Mouse (Mus musculus): ENCODE data around the gene Ormdl2.
A peak's percentile ranks its signal among the peaks of the same experiment; 100 is the strongest.
"Not testable (repeated sequence)": the region's sequence is repeated elsewhere in the genome, so short reads cannot be mapped to it uniquely, and the experiment has no call there.

Ormdl2 gene

DNA sequence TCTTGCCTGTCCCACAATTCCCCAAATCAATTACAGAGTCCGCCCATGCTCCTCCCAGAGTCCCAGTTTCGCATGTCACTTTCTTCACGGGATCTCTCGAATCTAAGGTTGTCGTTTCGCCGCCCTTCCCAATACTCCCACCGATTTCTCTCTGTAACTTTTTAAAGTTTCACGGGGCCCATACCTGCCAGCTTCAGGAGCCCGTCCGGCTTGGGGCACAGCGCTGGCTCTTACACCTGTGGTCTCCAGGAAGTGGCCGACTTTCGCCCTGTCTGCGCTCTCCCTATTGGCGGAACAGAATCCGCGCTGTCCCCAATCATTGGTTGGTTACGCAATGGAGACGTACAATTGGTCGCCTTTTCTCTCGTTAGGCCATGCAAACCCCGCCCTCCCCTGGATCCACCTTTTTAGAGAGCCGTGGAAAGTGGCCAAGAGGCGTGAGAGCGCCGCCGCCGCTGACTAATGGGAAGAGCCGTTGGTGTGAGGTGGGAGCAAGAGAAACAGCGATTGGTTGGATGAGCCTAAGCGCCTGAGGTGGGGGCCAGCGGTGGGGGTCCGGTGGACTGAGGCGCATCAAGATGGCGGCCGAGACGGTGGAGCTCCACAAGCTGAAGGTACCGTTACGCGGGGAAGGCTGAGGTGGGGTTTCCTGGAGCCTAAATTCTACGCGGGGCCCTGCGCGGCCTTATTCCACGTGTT lies at the start of gene Ormdl2:
Gene Ormdl2, minus strand, starts transcription at position 288 of the 699 bp plus-strand sequence.
- DNase-seq (ENCODE audit: low read depth), result peak; percentile 100

DNA sequence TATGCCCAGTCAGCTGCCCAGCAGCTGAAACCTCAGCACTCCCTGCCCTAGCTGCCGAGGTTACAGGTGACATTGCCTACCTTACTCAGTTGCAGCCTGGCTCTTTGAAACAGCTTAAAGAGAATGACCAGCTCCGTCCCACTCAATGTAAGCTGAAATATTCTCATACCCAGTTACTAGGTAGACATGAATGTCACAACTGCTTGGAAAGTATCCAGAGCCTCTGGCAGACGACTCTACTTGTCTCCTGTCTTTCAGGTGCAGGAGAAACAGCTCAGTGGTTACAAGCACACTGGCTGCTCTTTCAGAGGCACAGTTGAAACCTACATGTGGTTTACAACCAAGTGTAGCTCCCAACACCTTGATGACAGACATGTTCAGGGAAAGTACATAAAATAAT lies 48.9 kb upstream of the Ormdl2 start:
- no peak for DNase-seq (ENCODE audit: low read depth)

DNA sequence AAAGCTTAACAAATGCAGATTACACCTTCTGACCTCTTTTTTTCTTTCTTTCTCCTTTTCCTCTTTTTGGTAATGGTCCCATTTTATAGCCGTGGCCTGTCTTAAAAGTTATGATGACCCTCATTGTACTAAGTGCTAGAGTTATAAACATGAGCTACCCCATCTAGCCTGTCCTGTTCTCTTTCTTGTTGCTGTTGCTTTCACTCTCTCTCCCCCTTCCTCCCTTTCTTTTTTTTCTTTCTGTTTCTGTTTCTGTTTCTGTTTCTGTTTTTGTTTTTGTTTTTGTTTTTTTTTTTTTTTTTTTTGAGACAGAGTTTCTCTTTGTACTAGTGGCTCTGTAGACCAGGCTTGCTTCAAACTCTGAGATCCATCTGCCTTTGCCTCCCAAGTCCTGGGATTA lies 45.1 kb upstream of the Ormdl2 start:
- no peak for DNase-seq (ENCODE audit: low read depth)

DNA sequence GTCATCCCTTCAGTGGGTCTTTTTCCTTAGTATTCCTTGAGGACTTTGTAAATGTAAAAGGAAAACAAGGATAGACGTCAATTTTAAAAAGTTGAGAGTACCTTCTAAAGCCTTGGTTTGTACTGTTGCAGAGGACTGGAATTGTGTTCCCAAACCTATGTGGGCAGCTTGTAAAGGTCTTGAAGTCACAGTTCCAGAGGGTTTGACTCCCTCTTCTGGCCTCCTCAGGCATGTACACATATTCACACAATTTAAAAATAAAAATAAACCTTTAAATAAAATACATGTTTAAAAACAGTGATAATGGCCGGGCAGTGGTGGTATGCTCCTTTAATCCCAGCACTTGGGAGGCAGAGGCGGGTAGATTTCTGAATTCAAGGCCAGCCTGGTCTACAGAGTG lies 44.6 kb upstream of the Ormdl2 start:
- DNase-seq (ENCODE audit: low read depth), result peak; percentile 57

DNA sequence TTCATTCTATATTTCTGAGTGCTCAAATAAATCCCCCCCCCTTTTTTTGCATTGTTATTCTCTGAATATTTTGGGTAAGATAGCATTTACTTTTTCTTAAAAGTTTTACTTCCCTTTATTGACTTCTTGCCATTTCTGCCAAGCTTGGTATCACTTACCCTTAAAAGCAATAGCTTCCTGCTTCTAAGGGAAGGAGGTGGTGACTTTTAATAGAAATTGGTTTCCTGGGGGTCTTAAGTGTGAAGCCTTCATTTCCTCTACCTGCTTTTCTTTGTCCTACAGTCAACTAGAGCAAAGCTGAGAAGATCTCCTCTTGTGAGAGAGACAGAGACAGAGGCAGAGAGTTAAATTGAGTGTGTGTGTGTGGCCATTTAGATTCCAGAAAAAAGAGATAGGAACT lies 39.7 kb upstream of the Ormdl2 start:
- DNase-seq (ENCODE audit: low read depth), result no peak

DNA sequence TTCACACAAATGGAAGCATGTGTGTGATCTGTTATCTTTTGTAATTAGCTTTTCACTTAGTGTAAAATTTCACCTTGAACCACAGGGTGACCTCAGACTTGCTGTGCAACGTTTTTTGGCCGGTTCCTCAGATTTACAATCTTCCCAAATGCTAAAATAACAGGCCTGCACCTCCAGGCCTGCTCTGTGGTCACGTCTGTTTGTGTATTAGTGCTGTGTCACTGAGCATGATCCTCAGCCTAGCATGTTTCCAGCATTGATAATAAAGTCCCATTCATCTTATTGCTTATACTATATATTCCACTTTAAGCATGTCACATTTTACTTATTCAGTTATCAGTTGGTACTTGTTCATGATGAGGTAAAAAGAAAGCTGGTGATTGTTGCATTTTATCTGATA lies 28.9 kb upstream of the Ormdl2 start:
- no peak for DNase-seq (ENCODE audit: low read depth)

DNA sequence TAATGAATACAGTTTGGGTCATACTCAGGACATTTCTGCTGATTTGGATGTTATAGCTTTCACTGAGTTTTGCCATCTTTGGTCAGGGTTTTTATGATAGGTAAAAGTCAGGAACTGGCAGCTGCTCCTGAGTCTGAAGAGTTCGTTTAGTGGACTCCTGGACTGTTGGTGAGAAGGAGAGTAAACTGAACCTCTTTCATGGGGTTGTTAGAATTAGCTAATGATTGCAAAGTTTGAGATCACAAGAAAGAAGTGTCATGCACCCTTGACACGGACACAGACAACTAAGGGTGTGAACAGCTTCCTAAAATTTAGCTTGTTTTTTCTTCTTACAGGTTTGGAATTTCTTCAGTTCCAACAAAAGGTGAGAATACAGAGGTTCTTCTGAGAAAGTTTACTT lies 27.0 kb upstream of the Ormdl2 start:
- no peak for DNase-seq (ENCODE audit: low read depth)

DNA sequence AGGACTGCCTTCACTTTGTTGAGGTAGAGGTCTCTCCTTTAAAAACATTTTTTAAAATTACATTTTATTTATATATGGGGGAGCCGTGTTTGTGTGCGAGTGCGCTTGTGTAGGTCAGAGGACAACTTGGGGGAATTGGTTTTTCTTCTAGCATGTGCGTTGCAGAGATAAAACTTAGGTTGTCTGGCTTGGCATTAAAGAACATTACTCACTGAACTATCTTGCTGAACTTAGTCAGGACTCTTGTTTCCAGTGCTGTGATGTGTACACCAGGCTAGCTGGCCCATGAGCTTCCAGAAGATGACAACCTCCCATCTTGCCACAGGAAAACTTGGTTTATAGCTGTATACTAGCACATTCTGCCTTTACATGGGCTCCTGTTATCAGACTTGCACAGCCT lies 25.2 kb upstream of the Ormdl2 start:
- no peak for DNase-seq (ENCODE audit: low read depth)

DNA sequence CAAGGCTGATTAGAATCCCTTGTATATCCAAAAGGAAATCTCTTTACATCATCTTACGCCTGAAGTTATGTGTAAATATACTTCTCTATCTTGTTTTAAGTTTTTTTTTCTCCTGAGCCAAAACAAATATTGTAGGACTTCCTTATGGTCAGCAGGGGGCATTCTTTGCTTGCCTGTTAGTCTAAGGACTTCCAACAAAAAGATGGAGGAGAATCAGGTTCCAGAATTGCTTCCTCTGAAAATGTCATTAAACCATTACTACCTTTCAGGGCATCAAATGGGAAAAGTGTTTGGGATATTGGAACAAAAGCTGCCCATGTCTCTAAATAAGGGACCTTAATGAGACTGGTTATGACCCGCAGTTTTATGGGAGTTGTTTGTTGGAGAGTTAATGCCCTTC lies 24.1 kb upstream of the Ormdl2 start:
- peak; percentile 71 for DNase-seq (ENCODE audit: low read depth)

DNA sequence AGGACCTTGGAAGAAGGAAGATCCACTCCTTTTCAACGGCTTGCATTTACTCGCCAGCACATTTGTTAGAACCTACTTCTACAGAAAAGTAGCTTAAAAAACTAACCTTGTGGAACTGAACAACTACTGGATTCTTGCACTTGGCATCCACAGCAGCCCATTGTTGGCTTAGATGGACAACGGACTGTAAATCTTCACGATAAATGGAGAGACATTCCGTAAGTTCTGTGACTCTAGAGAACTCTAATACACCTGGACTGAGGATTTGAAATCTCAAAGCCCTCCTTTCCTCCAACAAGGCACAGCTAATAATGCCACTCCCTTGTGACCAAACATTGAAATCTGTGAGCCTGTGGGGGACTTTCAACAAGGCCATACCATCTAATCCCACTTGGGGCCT lies 21.8 kb upstream of the Ormdl2 start:
- DNase-seq (ENCODE audit: low read depth), result no peak

DNA sequence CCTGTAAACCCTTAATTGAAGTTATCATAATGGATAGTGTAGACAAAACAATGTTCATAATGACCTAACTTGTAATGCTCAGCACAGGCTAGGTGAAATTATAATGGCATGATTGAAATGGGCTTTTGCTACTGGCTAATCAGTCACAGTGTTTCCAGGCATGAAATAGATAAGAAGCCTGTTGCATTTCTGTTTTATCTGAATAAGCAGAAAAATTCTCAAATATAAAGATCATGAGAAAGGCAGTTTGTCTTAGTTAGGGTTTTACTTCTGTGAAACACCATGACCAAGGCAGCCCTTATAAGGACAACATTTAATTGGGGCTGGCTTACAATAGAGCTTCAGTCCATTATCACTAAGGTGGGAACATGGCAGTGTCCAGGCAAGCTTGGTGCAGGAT lies 19.2 kb upstream of the Ormdl2 start:
- DNase-seq (ENCODE audit: low read depth), result no peak

DNA sequence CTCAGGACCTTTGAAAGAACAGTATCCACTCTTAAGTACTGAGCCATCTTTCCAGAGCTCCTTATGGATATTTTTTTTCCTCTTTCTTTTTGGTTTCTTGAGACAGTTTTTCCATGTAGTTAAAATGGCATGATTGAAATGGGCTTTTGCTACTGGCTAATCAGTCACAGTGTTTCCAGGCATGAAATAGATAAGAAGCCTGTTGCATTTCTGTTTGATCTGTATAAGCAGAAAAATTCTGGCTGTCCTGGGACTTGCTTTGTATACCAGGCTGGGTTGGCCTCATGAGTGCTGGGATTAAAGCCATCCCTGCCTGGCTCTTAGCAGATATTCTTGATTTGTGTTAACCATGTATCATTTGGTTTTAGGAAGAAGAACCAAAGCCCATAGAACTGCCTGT lies 18.0 kb upstream of the Ormdl2 start:
- DNase-seq (ENCODE audit: low read depth), result no peak

DNA sequence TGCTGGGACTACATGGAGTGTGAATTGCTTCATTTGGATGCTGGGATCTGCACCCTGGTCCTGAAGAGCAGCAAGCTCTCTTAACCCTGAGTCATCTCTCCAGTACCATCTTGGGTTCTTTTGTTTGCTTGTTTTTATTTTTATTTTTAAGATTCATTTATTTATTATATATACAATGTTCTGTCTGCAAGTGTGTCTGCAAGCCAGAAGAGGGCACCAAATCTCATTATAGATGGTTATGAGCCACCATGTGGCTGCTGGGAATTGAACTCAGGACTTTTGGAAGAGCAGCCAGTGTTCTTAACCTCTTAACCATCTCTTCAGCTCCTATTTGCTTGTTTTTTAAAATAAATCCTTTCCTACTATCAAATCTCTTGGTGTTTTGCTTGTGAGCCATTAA lies 16.0 kb upstream of the Ormdl2 start:
- no peak for DNase-seq (ENCODE audit: low read depth)

DNA sequence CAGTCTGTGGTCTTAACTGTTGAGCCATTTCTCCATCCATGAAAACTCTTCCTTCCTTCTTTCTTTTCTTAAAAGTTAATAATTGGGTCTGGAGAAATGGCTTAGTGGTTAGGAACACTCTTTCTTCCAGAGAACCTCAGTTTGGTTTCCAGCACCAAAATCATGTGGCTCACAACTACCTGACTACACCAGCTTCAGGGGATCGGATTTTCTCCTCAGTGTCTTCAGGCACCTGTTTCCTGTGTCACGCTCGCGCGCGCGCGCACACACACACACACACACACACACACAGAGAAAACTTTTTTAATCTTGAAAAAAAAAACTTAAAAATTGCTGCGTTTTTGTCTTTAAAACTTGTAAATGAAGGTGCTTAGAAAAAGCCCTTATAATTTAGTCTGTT lies 2.4 kb upstream of the Ormdl2 start:
- DNase-seq (ENCODE audit: low read depth), result no peak

DNA sequence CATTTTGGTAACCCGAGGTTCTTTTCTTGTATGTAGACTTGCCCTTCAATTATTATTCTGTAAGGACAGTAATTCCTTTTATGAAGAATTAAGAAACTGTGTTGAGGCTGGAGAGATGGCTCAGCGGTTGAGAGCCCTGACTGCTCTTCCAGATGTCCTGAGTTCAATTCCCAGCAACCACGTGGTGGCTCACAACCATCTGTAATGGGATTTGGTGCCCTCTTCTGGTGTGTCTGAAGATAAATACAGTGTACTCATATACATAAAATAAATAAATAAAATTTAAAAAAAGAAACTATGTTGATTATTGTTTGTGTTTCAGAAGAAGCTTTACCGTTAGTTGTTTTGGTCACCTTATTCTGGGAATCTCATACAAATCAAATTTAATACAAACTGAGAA lies 1.6 kb upstream of the Ormdl2 start:
- DNase-seq (ENCODE audit: low read depth), result not testable (repeated sequence)

DNA sequence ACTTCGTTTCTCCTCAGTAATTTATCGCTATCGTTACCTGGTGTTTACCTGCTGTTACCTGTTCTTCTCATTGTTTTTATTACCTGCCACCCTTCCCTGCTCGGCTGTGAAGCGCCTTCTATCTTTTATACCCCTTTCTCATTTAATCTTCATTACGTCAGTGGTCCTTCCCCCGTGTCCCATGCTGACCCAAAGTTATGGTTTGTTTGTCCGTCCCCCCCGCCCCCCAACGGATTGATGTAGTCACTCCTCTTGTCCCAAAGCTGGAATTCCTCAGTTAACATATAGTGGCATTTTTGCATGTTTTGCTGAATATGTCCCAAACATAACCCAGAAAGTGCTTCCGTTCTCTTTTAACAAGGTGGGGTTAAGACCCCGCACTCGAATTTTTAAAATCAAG lies 690 bp upstream of the Ormdl2 start:
- peak; percentile 19 for DNase-seq (ENCODE audit: low read depth)

DNA sequence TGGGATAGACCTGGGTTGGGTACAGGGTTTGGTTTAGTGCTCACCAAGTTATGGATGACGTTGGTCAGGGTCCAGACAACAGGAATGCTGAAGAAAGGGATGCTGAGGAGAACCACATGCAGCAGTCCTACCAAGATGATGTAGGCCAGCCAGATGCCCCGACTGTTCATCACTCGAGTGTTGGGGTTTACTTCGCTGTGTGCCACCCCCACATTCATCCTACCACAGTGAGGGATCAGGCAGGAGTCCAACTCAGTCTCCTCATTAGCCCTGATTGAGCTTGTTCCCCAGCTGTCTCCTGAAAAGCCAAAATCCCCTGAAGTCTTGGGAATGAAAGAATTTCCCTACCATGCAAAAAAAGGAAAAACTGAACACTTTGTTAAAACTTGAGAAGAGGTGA lies 1.2 kb downstream of the Ormdl2 start:
- DNase-seq (ENCODE audit: low read depth), result no peak

DNA sequence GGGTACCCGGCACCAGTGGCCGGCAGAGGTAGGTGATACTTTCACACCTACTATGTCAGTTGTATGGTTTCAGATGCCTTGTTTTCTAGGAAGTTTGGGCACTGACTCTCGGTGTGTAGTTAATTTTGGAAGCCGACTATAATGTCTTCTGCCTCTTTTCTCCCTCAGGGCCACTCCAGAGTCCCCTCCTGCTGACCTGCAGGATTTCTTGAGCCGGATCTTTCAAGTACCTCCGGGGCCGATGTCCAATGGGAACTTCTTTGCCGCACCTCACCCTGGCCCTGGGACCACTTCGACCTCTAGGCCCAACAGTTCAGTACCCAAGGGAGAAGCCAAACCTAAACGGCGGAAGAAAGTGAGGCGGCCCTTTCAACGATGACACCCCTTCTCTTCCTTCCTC lies 4.4 kb downstream of the Ormdl2 start, which contains the start of gene Sarnp:
Gene Sarnp, plus strand, starts transcription at position 301 of the 400 bp plus-strand sequence.
- no peak for DNase-seq (ENCODE audit: low read depth)

DNA sequence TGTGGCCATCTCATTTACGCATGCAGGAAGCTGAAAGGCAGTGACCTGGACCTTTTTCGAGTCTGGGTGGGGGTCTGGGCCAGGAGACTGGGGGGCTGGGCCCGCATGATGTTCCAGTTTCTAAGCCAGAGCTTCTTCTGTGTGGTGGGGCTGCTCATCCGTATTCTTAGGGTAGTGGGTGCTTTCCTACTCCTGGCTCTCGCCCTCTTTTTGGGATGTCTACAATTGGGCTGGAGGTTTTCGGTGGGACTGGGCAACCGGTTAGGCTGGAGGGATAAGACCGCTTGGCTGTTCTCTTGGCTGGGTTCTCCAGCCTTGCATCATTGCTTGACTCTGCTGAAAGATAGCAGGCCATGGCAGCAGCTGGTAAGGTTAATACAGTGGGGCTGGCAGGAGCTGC lies 14.4 kb downstream of the Ormdl2 start:
- no peak for DNase-seq (ENCODE audit: low read depth)

DNA sequence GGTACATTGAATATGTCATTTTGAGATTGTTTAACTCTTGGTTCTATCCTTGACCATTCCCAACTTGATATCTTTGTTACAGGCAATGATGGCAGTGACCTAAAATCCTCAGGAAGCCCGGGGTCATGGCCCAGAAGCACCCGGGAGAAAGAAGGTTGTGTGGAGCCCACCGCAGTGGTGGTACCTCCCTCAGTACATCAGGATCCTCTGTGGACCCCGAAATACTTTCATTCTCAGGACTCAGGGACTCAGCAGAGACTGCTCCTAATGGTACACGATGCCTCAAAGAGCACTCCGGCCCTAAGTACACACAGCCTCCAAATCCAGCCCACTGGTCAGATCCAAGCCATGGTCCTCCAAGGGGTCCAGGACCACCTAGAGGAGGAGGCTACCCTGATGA lies 15.4 kb downstream of the Ormdl2 start:
- DNase-seq (ENCODE audit: low read depth), result no peak

DNA sequence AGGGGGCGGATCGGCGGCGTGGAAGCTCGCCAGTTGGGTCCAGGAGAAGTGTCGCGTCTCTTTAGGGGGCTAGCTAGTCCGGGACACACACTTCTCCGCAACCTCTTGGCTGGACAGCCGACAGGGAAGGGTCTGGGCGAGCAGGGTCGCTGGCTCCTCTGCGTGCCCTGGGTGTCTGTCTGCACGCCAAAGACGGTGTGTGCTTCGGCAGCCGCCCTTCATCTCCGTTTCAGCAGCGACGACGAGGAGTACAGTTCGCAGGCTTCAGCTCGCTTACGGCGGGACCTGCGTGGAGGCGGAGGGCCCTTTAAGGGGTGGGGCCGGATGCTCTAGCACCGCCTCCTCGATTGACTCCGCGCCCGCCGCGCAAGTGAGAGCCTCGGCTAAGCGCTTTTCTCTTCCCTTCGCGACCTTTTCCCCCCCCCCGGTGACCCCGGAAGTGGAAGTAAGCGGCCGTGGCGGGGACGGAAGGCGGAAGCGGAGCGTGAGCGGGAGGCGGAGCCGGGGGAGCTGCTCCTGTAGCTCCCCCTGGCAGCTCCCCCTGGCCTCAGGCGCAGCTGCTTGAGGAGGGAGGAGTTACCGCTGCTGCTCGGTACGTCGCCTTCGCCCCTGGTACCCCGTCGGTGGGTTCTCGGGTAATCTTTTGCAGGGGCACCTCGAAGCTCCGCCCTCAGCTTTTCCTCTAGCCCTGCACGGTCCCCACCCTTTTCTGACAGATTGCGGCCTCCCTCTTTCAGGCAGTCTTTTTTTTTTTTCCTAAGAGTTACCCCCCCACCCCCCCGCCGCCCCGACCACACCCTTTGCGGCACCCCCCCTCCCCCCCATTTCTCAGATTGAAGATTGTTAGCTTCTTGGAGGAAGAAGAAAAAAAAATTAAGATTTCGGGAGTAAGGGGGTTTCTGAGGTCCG lies 16.1 kb downstream of the Ormdl2 start:
- DNase-seq (ENCODE audit: low read depth), result peak; percentile 99

DNA sequence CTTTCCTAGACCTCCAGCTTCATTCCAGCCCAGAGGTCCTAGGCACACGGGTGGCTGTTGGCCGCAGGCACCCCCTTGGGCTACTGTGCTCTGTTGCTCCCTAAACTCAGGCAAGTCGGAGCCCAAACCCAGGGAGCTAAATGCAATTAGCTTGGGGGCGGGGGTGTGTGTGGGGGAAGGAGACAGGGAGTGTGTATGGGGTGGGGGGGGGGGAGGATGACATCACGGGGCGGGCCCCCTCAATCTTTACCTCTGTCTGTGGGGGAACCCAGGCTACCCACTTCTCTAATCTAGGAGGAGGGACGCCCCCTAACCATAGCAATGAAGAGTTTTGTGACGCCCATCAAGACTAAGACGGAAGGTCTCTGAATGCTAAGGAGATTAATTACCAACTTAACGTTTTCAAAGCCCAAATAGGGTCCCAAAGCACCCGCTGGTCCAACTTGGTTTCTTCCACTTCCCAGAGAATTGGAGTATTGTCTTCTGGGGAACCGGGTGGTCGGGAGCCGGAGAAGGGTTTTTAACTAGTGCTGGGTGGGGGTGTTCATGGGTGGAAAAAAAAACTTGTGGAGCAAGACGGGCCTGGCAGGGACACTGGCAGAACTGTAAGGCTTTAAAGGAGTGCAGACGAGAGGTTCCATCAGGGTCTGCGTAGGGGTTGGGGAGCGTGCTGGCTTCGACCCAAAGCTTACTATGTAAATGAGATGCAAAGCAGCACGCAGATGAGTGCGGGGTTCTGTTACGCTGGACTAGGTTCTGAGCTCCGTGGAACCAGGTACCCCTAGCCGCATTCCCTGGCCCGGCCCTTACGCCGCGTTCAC lies 17.0 kb downstream of the Ormdl2 start, which contains the start of gene Tmem198b:
Gene Tmem198b, minus strand, starts transcription at position 100 of the 821 bp plus-strand sequence.
- DNase-seq (ENCODE audit: low read depth), result peak; percentile 82
